Mouse (Mus musculus): Measurements from ENCODE around the gene Ppp1r1b.

Gene Ppp1r1b

GRCm38 (mm10) chr11:98326741-98327135 lies 21.5 kb upstream of the Ppp1r1b start:
- in situ Hi-C loops (cut with MboI; ENCODE audit: low pct_unique_long_range_greater_than_20kb in 1 of 2, low sequenced_read_pairs in 2 of 2, unreplicated experiment in 1 of 2): no loop called here

- in situ Hi-C loops (cut with MboI; ENCODE audit: low pct_unique_long_range_greater_than_20kb in 1 of 2, low sequenced_read_pairs in 2 of 2, unreplicated experiment in 1 of 2): no loop called here
These were observed 20.8 kb upstream of the Ppp1r1b start for GRCm38 (mm10) chr11:98327136-98328030.

- in situ Hi-C loops (cut with MboI; ENCODE audit: low pct_unique_long_range_greater_than_20kb in 1 of 2, low sequenced_read_pairs in 2 of 2, unreplicated experiment in 1 of 2): no loop called here
These were observed 20.2 kb upstream of the Ppp1r1b start for GRCm38 (mm10) chr11:98328031-98328370.

GRCm38 (mm10) chr11:98328371-98329069 lies 19.7 kb upstream of the Ppp1r1b start:
- in situ Hi-C loops (cut with MboI; ENCODE audit: low pct_unique_long_range_greater_than_20kb in 1 of 2, low sequenced_read_pairs in 2 of 2, unreplicated experiment in 1 of 2): no loop called here

GRCm38 (mm10) chr11:98329081-98329959 lies 18.9 kb upstream of the Ppp1r1b start, which contains the start of gene Neurod2:
TSS of gene Neurod2 (minus strand) at chr11:98329648.
- in situ Hi-C loops (cut with MboI; ENCODE audit: low pct_unique_long_range_greater_than_20kb in 1 of 2, low sequenced_read_pairs in 2 of 2, unreplicated experiment in 1 of 2): no loop called here

DNA sequence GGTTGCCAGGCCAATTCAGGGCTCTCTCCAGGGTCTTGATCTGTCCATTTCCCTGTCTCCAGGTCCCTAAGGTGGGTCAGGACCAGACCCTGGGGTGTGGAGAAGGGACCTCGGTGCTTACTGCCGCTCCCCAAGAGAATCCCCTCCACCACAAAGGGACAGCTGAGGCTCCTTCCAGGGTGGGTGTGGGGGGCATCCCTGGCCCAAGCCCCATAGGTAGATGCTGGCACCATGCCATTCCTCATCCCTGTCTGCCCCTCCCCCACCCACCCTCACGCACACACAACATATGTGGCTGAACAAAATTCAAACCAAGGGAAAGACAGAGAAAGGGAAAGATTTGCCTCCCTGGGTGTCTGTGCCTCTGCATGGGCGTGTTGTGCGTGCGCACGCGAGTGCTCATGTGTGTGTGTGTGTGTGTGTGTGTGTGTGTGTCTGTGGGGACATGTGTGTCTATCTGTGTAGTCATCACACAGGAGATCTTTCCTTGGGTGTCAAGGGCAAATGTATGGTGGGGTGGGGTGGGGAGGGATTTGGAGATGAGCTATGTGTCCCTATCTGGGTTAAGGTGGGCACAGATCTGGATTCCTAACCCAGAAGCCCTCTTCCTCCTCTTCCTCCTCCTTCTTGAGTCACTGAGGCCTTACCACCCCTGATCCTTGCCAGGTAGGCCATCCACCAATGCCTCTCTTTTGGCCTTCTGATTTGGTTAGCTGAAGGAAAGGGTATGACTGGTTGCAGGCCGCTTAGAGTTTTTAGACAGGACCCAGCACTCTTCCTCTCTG lies 18.1 kb upstream of the Ppp1r1b start:
- in situ Hi-C loops (cut with MboI; ENCODE audit: low pct_unique_long_range_greater_than_20kb in 1 of 2, low sequenced_read_pairs in 2 of 2, unreplicated experiment in 1 of 2): no loop called here

DNA sequence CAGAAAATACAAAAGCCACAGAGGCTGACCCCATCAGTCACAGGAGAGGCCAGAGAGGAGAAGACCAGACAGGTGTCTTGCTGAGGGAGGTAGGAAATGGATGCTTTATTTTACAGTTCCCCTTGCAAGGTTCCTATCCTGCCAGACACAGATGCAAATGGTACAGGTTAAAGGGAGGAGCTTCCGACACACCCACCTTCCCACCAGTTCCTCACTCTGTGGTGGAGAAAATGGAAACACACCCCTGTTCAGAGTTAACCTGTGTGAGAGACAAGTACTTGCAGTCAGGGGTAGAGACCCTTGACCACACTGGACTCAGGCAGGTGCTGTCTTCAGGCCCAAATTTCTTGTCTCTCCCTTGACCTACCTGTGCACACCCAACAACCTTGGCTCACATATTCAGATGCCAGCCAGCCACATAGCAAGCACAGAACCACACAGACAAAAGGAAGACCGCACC lies 17.4 kb upstream of the Ppp1r1b start:
- in situ Hi-C loops (cut with MboI; ENCODE audit: low pct_unique_long_range_greater_than_20kb in 1 of 2, low sequenced_read_pairs in 2 of 2, unreplicated experiment in 1 of 2): no loop called here

- in situ Hi-C loops (cut with MboI; ENCODE audit: low pct_unique_long_range_greater_than_20kb in 1 of 2, low sequenced_read_pairs in 2 of 2, unreplicated experiment in 1 of 2): no loop called here
These were observed 16.8 kb upstream of the Ppp1r1b start for GRCm38 (mm10) chr11:98331401-98331800.

- in situ Hi-C loops (cut with MboI; ENCODE audit: low pct_unique_long_range_greater_than_20kb in 1 of 2, low sequenced_read_pairs in 2 of 2, unreplicated experiment in 1 of 2): no loop called here
These were observed 16.0 kb upstream of the Ppp1r1b start for GRCm38 (mm10) chr11:98332186-98332585.

DNA sequence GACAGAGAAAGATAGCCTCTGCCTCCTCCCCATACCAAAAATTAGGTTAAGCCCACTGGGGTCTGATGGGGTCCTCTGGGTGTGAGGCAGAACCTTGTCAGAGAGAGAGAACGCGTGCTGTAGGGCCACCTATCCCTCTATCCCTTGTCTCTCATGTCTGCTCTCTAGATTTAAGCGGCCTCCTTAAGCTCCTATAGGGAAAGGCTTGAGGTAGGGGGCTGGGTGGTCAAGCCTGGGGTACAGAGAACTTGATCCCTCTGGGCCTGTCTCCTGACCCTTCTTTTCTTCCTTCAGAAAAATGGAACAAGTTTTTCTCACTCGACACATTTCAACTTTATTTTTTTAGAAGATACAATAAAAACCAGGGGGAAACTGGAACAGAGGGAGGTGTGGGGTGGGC lies 15.4 kb upstream of the Ppp1r1b start:
- in situ Hi-C loops (cut with MboI; ENCODE audit: low pct_unique_long_range_greater_than_20kb in 1 of 2, low sequenced_read_pairs in 2 of 2, unreplicated experiment in 1 of 2): no loop called here

- in situ Hi-C loops (cut with MboI; ENCODE audit: low pct_unique_long_range_greater_than_20kb in 1 of 2, low sequenced_read_pairs in 2 of 2, unreplicated experiment in 1 of 2): no loop called here
These were observed 14.9 kb upstream of the Ppp1r1b start for GRCm38 (mm10) chr11:98333263-98333696.

DNA sequence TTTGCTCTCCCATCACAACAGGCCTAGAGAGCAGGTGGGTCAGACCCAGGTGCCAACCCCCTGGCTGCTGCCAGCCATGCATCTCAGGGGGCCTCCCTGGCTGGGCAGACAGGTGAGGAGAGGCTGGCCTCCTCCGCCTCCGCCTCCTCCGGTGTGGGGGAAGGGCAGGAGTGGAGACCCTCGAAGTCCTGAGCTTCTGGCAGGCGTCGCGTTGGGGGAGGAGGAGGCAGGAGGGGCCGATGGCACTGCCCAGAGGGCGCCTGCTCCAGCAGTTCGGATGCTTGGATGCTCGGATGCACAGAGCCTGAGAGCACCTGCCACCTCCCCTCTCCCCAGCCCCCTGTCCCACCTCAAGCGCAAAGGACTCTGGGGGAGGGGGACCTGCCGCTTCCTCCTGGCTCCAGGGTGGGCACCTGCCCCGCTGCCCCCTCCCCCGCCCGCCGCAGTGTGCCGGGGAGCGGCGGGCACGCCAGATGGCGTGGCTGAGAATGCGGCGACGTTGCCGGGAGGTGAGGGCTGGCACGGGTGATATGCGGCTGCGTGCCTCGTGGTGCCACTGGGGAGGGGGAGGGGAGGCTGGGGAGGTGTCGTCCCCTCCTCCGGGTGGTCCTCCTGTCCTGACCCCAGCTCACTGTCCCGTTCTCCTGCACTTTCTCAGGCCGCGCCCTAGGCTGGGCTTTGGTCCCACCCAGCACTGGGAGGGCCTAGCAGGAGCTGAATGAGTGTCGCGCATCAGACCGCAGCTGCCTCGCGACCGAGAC lies 14.0 kb upstream of the Ppp1r1b start:
- in situ Hi-C loops (cut with MboI; ENCODE audit: low pct_unique_long_range_greater_than_20kb in 1 of 2, low sequenced_read_pairs in 2 of 2, unreplicated experiment in 1 of 2): no loop called here

DNA sequence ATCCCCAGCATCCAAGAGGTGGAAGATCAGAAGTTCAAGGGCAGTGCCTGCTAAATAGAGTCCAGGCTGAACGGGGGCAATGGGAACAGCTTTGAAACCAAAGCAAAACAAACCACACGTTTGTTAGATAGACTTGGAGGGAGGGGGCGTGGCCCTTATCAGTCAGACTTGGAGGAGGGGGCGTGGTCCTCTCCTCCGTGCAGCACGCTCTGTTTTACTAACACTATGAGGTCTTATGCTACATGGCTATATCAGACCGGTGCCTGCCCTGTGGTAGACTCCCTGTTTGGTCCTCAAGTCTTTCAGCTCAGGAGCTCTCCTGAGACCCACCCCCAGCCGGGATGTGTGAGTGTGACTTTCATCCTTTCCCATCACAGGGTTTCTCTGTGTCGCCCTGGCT lies 13.0 kb upstream of the Ppp1r1b start:
- in situ Hi-C loops (cut with MboI; ENCODE audit: low pct_unique_long_range_greater_than_20kb in 1 of 2, low sequenced_read_pairs in 2 of 2, unreplicated experiment in 1 of 2): no loop called here

GRCm38 (mm10) chr11:98336245-98337107 lies 11.7 kb upstream of the Ppp1r1b start:
- in situ Hi-C loops (cut with MboI; ENCODE audit: low pct_unique_long_range_greater_than_20kb in 1 of 2, low sequenced_read_pairs in 2 of 2, unreplicated experiment in 1 of 2): no loop called here

GRCm38 (mm10) chr11:98338507-98338961 lies 9.7 kb upstream of the Ppp1r1b start:
- in situ Hi-C loops (cut with MboI; ENCODE audit: low pct_unique_long_range_greater_than_20kb in 1 of 2, low sequenced_read_pairs in 2 of 2, unreplicated experiment in 1 of 2): no loop called here

- in situ Hi-C loops (cut with MboI; ENCODE audit: low pct_unique_long_range_greater_than_20kb in 1 of 2, low sequenced_read_pairs in 2 of 2, unreplicated experiment in 1 of 2): no loop called here
These were observed 9.1 kb upstream of the Ppp1r1b start for GRCm38 (mm10) chr11:98339071-98339501.

All from mouse embryonic stem cell (cell line).